Comparison of ENCODE assay signal across 17 mouse cellular contexts in the genomic region with DNA sequence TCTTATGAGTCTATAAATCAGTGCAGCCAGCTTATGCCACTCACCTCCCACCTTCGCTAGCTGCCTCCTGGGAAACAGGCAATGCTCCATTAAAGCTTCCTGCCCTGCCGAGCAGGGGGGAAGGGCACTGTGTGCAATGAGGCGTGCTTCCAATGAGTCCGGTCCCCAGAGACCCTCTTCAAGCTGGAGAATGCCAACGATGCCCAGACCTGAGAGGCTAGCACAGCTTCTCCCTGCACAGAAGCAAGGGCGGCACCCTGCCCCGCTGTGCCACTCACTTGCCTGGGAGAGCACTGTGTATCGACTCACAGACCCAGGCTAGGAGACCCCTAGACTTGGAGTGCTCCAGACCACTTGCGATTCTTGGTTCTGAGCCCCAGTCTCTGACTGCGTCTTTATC.
DNase-seq lines count a peak whose midpoint lies in the region; ATAC-seq and TF ChIP-seq lines count a peak whose summit lies in the region.
"Had no signal": no experiment of that assay in that cellular context is flagged by ENCODE, and none has a peak within 500 bp of the region (broad histone marks: within the 10 kb centered on the region; RNA-seq: fewer than 3 reads in every experiment).

No protein-coding gene starts in this region.

- in situ Hi-C loops in ES-E14 (cut with MboI; ENCODE audit: low sequenced_read_pairs in 2 of 2, unreplicated experiment in 2 of 2): no loop called here

- 0 out of 2 replicates have a peak, but pooled peaks have one; percentile 46 for ATAC-seq in forebrain, embryonic 11.5 days (replicated peaks; ENCODE audit: low FRiP score)
- no peak for ATAC-seq in forebrain, postnatal 0 days
- ATAC-seq in erythroid progenitor cell, adult 5-6 weeks (replicated peaks; ENCODE audit: low FRiP score, poor library complexity, severe bottlenecking): no peak
- ATAC-seq: CD4-positive, CD25-positive, alpha-beta regulatory T cell, adult 4 months; midbrain, embryonic 15.5 days; Patski had no signal

- H3K27me3 ChIP-seq in forebrain, embryonic 11.5 days (ENCODE audit: control insufficient read depth, insufficient read depth, low read length): no peaks in the 10 kb centered on the region
- H3K27me3 ChIP-seq in forebrain, postnatal 0 days (ENCODE audit: insufficient read depth, low read length): no peaks in the 10 kb centered on the region
- H3K27me3 ChIP-seq in heart, adult 2 months (ENCODE audit: control insufficient read depth, insufficient read depth, low read length): no peaks in the 10 kb centered on the region
- H3K27me3 ChIP-seq: forebrain, embryonic 12.5 days; hindbrain, embryonic 15.5 days; liver, embryonic 13.5 days; midbrain, embryonic 15.5 days; Patski; stomach, embryonic 15.5 days had no signal

- H3K4me1 ChIP-seq in forebrain, embryonic 11.5 days (replicated peaks; ENCODE audit: control insufficient read depth, insufficient read depth, low read length): no peaks in the 10 kb centered on the region
- no peaks in the 10 kb centered on the region for H3K4me1 ChIP-seq in forebrain, postnatal 0 days (ENCODE audit: insufficient read depth)
- peaks cover 0 to 2% of the 10 kb centered on the region in 2 experiments; a peak in 1 of 4 replicates for H3K4me1 ChIP-seq in ES-E14 (ENCODE audit: control insufficient read depth in 2 of 2, insufficient read depth in 2 of 2, low read length in 2 of 2, poor library complexity in 1 of 2)
- no peaks in the 10 kb centered on the region for H3K4me1 ChIP-seq in heart, adult 2 months (ENCODE audit: control insufficient read depth, insufficient read depth, low read length)
- H3K4me1 ChIP-seq: hindbrain, embryonic 15.5 days; liver, embryonic 13.5 days; midbrain, embryonic 15.5 days; stomach, embryonic 15.5 days had no signal

- TF ChIP-seq EP300 in heart, adult 2 months (IDR thresholded peaks at IDR 0.05; ENCODE audit: insufficient read depth, low read depth, low read length): no peak

- H3K9ac ChIP-seq in forebrain, embryonic 11.5 days (ENCODE audit: low read length): no peak overlapping the region
- no peak overlapping the region for H3K9ac ChIP-seq in forebrain, postnatal 0 days
- H3K9ac ChIP-seq in ES-E14 (ENCODE audit: insufficient read depth, low read depth, low read length, poor library complexity, severe bottlenecking): no peak overlapping the region
- H3K9ac ChIP-seq in heart, adult 2 months (ENCODE audit: low read depth, low read length): no peak overlapping the region
- H3K9ac ChIP-seq: forebrain, embryonic 12.5 days; hindbrain, embryonic 15.5 days; liver, embryonic 13.5 days; midbrain, embryonic 15.5 days; stomach, embryonic 15.5 days had no signal

- no peaks in the 10 kb centered on the region for H3K36me3 ChIP-seq in forebrain, embryonic 11.5 days (ENCODE audit: control insufficient read depth, insufficient read depth, low read length)
- no peaks in the 10 kb centered on the region for H3K36me3 ChIP-seq in forebrain, postnatal 0 days (ENCODE audit: insufficient read depth)
- no peaks in the 10 kb centered on the region for H3K36me3 ChIP-seq in ES-E14 (ENCODE audit: control insufficient read depth, insufficient read depth, low read length, poor library complexity, severe bottlenecking)
- no peaks in the 10 kb centered on the region for H3K36me3 ChIP-seq in heart, adult 2 months (ENCODE audit: control insufficient read depth, insufficient read depth, low read length)
- H3K36me3 ChIP-seq: forebrain, embryonic 12.5 days; hindbrain, embryonic 15.5 days; liver, embryonic 13.5 days; midbrain, embryonic 15.5 days; stomach, embryonic 15.5 days had no signal

- DNase-seq in forebrain, embryonic 11.5 days (ENCODE audit: low spot score): no peak
- DNase-seq in forebrain, postnatal 0 days: no peak
- no peak for DNase-seq in left cerebral cortex, adult 2 months (ENCODE audit: extremely low spot score in 1 of 2, low spot score in 2 of 2)
- DNase-seq in left cerebral cortex, postnatal 25 days (ENCODE audit: low spot score in 2 of 2): no peak
- no peak for DNase-seq in ES-E14 (ENCODE audit: low read depth, low spot score)
- peak; percentile 16 for DNase-seq in embryo, embryonic 11 days
- DNase-seq in heart, adult 2 months: no peak
- DNase-seq: gastrocnemius, adult 2 months; liver, embryonic 13.5 days; lung, postnatal 14 days had no signal

- no peak for TF ChIP-seq POLR2A in heart, adult 2 months (IDR thresholded peaks at IDR 0.05; ENCODE audit: insufficient read depth, low read depth, low read length)

- no peaks in the 10 kb centered on the region for H3K9me3 ChIP-seq in forebrain, embryonic 11.5 days (ENCODE audit: control insufficient read depth, low read length)
- H3K9me3 ChIP-seq in forebrain, postnatal 0 days (ENCODE audit: low read length): no peaks in the 10 kb centered on the region
- no peaks in the 10 kb centered on the region for H3K9me3 ChIP-seq in ES-E14 (ENCODE audit: control insufficient read depth, insufficient read depth, low read depth, low read length)
- H3K9me3 ChIP-seq: forebrain, embryonic 12.5 days; hindbrain, embryonic 15.5 days; midbrain, embryonic 15.5 days; stomach, embryonic 15.5 days had no signal

- H3K79me2 ChIP-seq in heart, adult 2 months (replicated peaks; ENCODE audit: control insufficient read depth, insufficient read depth, low read length): no peaks in the 10 kb centered on the region

- no peak overlapping the region for H3K27ac ChIP-seq in forebrain, embryonic 11.5 days (ENCODE audit: low read depth, low read length)
- H3K27ac ChIP-seq in forebrain, postnatal 0 days (ENCODE audit: low read depth, low read length): no peak overlapping the region
- peak overlapping the region; percentile 32; the same call in 1 of the 2 replicates for H3K27ac ChIP-seq in left cerebral cortex, adult 2 months
- H3K27ac ChIP-seq in ES-E14 (ENCODE audit: insufficient read depth, low read depth, low read length, poor library complexity, severe bottlenecking): no peak overlapping the region
- no peak overlapping the region for H3K27ac ChIP-seq in heart, adult 2 months
- H3K27ac ChIP-seq: forebrain, embryonic 12.5 days; gastrocnemius, adult 2 months; hindbrain, embryonic 15.5 days; liver, embryonic 13.5 days; midbrain, embryonic 15.5 days; stomach, embryonic 15.5 days had no signal

- H3K4me3 ChIP-seq in forebrain, embryonic 11.5 days (ENCODE audit: low read depth, low read length): no peak overlapping the region
- no peak overlapping the region for H3K4me3 ChIP-seq in forebrain, postnatal 0 days (ENCODE audit: low read depth, low read length)
- H3K4me3 ChIP-seq in left cerebral cortex, adult 2 months: no peak overlapping the region
- peak overlapping the region; percentile 6 to 46; a peak in 2 of 4 replicates for H3K4me3 ChIP-seq in ES-E14 (ENCODE audit: insufficient read depth in 1 of 2, low read depth in 1 of 2, low read length in 2 of 2, poor library complexity in 1 of 2, severe bottlenecking in 1 of 2)
- H3K4me3 ChIP-seq in heart, adult 2 months: no peak overlapping the region
- H3K4me3 ChIP-seq: forebrain, embryonic 12.5 days; gastrocnemius, adult 2 months; hindbrain, embryonic 15.5 days; liver, embryonic 13.5 days; midbrain, embryonic 15.5 days; stomach, embryonic 15.5 days had no signal

- no peak for TF ChIP-seq CTCF in forebrain, postnatal 0 days (IDR thresholded peaks at IDR 0.05; ENCODE audit: low read depth)
- TF ChIP-seq CTCF in left cerebral cortex, adult 2 months (IDR thresholded peaks at IDR 0.05): no peak
- no peak for TF ChIP-seq CTCF in heart, adult 2 months (IDR thresholded peaks at IDR 0.05)

- WGBS in forebrain, embryonic 11.5 days: 69% methylated on average over 10 of the region's 10 CpGs
- WGBS in forebrain, postnatal 0 days: 65% methylated on average over 10 of the region's 10 CpGs
- 61% methylated on average over 10 of the region's 10 CpGs for WGBS in heart, adult 2 months

- H3K4me2 ChIP-seq in forebrain, embryonic 11.5 days (ENCODE audit: low read depth, low read length, severe bottlenecking): no peak overlapping the region
- H3K4me2 ChIP-seq in forebrain, postnatal 0 days (ENCODE audit: low read depth): no peak overlapping the region
- H3K4me2 ChIP-seq: forebrain, embryonic 12.5 days; hindbrain, embryonic 15.5 days; liver, embryonic 13.5 days; midbrain, embryonic 15.5 days; stomach, embryonic 15.5 days had no signal

- intact Hi-C loops in left cerebral cortex, adult 2 months (cut with DNase I): loop anchor here (5.0 kb wide), 1 partner anchor 108 kb away; no protein-coding TSS in a partner anchor
- intact Hi-C loops in left cerebral cortex, postnatal 25 days (cut with DNase I): loop anchor here (5.0 kb wide), 1 partner anchor 108 kb away; no protein-coding TSS in a partner anchor
- intact Hi-C loops in heart, adult 2 months (cut with DNase I): no loop called here

TF ChIP-seq in ES-E14, 5 proteins besides CTCF, POLR2A, EP300 and RAD21:
- TF ChIP-seq HCFC1 (IDR thresholded peaks at IDR 0.05; ENCODE audit: borderline replicate concordance, insufficient read depth, low read length) (no peak), MAFK (IDR thresholded peaks at IDR 0.05; ENCODE audit: insufficient read depth, low read depth, low read length) (no peak), ZNF384 (IDR thresholded peaks at IDR 0.05; ENCODE audit: low read depth, low read length) (no peak)

Comparison
In these comparisons a context has a peak if more than half of its experiments do, and no peak if none do; other contexts are left out.
1. H3K4me3 ChIP-seq: peak in ES-E14 (2 of 2); none in forebrain, embryonic 11.5 days (single experiment), forebrain, postnatal 0 days (single experiment), left cerebral cortex, adult 2 months (single experiment) and heart, adult 2 months (single experiment).